Mouse (Mus musculus) gastrocnemius, postnatal 36 days (tissue): ENCODE measurements around the gene Cd300lf. TPM values are rescaled to one million over a fixed set of nuclear protein-coding genes. Genes with fewer than 3 reads are reported as not detected.

Experiments used
- DNase-seq, 2 experiments: peaks; one replicate each; pipeline ENCODE4 v3.0.0; 2022
- intact Hi-C: fragments of 180-260 bp; cut with DNase I; formaldehyde crosslinking; loops from one replicate; pipeline ENCODE4 v1.15.1; 2025
- long read RNA-seq, 2 experiments: library from polyadenylated mRNA; stranded (forward); transcript quantifications; one replicate each; pipeline ENCODE4 v2.0.0; 2021
- total RNA-seq, 2 experiments: library from RNA; stranded (reverse); gene quantifications; 2 replicates each; pipeline ENCODE4 v1.2.3; 2021

The Cd300lf gene
- not detected for total RNA-seq
- long read RNA-seq, experiment 1: 0 reads
- long read RNA-seq, experiment 2: 0 reads

DNA sequence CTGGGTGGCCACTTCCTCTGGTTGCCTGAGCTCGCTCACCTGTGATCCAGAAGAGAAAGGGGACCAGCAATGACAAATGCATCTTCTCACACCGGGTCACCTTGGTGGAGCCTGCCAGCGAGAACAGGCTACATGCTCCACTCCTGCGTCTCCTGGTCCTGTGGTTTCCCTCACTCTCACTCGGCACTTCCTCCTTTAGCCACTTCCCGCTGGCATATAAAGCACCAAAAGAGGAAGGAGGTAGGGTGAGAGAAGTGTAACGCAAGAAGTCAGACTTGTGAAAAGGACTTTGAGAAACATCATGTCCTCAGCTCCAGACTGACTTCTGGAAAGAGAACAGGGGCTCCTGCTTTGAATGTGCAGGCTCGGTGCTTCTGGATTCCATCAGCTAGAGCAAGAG lies at the start of gene Cd300lf:
Gene Cd300lf (minus strand): TSS at position 193 of the 400 bp plus-strand sequence.
- DNase-seq: no peak
- intact Hi-C loops: no loop called here

DNA sequence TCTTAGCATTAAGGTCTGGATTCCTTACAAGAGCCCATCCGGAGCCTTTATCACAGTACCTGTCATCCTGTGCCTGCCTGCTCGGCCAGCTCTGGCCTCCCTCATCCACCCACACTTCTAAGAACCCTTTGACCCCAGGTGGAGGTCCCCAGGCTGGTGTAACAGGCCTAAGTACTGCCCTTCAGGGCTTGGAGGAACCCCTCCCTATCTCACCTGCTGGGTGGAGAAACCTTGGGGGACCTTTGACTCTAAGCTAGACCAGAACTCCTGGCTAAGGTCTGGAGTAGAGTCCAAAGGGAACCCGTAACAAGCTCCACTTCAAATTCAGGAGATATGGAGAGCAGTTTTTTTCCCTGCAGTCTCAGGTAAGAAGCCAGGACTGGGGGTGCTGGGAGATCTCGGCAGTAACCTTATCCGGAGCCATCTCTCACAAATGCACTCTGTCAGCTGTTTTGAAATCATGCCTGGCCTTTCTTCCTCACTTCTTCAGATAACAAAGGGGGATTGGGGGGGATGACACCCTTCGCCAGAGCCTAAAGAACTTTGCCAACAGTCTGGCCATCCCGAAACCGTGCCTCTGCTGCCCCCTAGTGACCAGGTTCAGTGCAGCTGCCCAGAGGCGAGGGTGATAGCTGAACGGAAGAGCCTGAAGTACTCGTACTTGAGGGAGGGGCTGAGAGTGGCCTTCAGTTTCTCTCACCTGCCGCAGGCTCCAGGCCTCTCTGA lies 48.3 kb upstream of the Cd300lf start:
- DNase-seq: peak; percentile 75 to 77
- intact Hi-C loops: loop anchor here (1.0 kb wide), 1 partner anchor 21 kb away; no protein-coding TSS in a partner anchor

DNA sequence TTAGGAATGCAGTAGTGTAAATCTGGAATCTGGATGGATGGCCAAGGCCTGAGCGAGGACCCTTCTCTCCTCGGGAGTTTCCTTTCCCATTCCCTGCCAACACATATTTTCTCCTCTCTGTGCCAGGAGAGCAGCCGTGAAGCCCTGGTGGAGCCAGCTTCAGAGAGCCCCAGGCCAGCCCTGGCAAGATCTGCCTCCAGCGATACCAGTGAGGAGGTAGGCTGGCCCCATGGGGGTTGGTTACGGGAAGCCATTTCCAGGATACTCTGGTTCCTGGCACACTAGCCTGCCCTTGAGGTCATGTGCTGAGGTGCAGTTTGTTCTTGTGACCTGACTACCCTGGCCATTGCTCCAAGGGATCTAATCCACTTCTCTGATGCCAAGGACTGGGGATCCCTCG lies 46.1 kb upstream of the Cd300lf start:
- no peak for DNase-seq
- intact Hi-C loops: no loop called here

DNA sequence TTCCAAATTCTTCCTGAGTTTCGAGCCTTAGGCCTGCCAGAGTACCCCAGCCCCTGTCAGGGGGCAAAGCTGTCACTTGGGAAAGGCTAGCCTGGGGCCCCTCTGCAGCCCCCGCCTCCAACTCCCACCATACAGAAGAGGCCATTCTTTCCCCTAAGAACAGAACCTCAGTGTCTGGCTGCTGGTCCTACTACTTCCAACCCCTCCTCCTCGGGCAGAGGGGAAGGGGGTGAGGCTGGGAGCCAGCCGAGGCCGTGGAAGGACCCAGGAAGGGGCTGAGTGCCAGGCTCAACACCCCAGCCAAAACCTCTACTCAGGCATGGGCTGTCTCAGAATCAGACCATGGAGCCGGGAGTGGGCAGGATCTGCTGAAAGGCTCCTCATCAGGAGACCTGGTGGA lies 45.4 kb upstream of the Cd300lf start:
- no peak for DNase-seq
- intact Hi-C loops: no loop called here

DNA sequence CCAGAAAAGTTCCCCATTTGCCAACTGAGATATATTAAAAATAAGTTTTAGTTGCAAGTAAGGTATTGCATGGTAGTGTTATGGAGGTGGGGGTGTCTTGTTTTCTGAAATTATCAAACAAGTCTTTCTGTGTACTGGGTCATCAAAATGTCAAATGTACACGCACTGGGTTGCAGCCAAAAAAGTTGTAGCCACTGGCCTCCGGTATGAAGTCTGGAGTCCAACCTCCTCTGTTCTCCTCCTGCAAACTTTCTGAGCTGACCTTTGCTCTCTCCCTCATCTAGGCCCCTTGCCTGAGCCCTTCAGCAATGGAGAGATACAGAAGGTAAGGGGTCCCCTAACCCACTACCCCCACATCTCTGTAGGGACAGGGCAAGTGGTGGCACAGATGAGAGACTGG lies 45.0 kb upstream of the Cd300lf start:
- DNase-seq: no peak
- intact Hi-C loops: no loop called here

- no peak for DNase-seq
- intact Hi-C loops: no loop called here
These were observed 43.9 kb upstream of the Cd300lf start for GRCm38 (mm10) chr11:115177559-115178195.

DNA sequence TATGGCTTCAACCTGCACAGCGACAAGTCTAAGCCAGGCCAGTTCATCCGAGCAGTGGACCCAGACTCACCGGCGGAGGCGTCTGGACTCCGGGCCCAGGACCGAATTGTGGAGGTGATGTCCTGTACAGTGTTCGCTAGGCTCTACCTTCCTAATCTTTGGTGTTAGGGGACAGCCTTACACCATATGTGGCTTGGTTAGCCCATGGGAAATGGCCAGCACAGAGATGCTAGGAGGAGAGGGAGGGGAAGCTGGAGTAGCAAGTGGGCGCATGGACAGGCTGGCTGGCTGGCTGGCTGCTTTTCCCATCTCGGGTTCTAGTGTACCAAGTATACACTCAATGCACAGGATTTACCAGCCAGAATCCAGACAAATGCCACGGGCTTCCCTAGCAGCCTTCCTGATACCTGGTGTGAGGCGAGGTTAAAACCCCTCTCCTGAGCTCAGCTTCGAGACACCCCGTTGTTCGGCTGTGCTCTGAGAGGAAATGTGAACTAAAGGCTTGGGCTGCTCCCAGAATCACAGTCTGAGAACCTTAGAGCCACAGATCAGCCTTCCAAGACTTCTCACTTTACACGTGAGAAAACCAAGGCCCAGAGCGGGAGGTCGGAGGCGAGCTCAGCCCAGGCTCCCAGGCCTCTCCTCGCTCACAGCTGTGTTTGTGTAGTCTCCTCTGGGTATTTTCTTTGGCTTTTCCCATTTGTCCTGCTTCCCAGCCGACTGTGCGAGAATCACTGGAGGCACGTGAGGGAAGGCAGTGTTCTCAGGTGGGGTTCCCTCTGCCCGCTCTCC lies 42.8 kb upstream of the Cd300lf start:
- no peak for DNase-seq

GRCm38 (mm10) chr11:115173549-115174339 lies 40.0 kb upstream of the Cd300lf start:
- DNase-seq: no peak
- intact Hi-C loops: no loop called here

More for the DNA sequence above, 42.8 kb upstream of the Cd300lf start:
- intact Hi-C loops: no loop called here

GRCm38 (mm10) chr11:115172825-115173287 lies 39.1 kb upstream of the Cd300lf start:
- intact Hi-C loops: no loop called here
- DNase-seq: no peak

DNA sequence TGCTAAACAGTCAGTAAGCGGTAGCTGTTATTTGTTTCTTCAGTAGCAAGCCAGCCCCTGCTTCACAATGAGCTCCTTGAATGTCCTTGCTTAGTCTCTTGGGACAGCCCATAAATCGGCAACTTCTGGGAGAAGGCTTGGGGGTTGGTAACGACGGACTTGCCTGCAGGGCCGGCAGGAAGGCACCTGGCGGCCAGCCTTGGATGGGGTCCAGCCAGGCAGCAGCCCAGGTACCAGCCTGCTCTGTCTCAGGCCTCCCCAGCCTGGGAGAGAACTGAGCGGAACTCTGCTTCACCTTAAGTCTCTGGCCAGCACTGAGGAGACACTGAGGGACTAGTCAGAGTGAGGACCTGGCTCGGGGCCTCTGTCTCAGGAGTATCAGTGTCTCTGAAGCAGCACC lies 37.3 kb upstream of the Cd300lf start:
- no peak for DNase-seq
- intact Hi-C loops: no loop called here

GRCm38 (mm10) chr11:115169430-115169829 lies 35.6 kb upstream of the Cd300lf start:
- intact Hi-C loops: no loop called here

DNA sequence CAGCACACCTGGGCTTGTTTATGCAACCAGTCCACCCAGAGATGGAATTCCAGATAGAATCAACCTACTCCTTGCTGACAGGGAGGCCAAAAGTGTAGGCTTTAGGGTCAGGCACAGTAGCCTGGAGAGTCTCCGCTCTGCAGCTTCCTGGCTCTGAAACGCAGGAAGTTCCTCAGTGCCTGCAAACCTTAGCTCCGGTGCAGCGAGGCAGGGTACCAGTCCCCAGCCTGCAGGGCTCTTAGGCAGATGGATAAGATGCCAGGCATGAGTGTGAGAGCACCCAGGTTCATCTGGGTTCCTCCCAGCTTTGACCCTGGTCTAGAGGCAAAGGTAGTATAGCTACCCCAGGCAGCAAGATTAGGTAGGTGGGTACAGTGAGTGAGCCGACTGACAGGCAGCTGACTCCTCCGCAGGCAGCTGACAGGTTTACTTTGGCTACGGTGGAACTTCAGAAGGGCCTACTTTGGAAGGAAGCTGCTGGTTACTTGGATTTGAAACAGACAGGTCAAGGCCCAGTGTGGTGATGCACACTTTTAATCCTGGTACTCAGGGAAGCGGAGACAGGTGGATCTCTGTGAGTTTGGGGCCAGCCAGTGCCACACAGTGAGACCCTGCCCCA lies 33.9 kb upstream of the Cd300lf start:
- intact Hi-C loops: no loop called here

More at GRCm38 (mm10) chr11:115169430-115169829, 35.6 kb upstream of the Cd300lf start:
- no peak for DNase-seq

DNA sequence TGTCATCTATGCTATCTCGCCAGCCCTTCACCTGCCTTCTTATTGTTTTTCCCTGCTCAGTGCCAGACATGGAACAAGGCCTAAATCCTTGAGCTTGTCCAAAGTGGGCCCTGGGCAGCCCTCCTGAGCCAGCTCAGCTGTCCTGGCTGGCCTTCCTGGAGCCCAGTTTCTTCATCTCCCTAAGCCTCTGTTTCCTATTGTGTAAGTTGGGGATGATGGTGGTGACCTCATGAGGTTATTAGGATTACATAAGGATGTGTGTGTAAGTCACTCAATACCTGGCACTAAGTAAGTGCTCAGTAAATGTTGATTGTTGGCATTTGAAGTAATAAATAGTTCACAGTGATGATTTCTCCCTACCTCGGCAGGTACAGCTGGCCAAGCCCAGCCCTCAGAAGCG lies 33.0 kb upstream of the Cd300lf start:
- intact Hi-C loops: no loop called here
- no peak for DNase-seq

More for the DNA sequence above, 33.9 kb upstream of the Cd300lf start:
- DNase-seq: no peak

- intact Hi-C loops: no loop called here
- DNase-seq: peak in 1 of 2 experiments; percentile 15
These were observed 31.2 kb upstream of the Cd300lf start for GRCm38 (mm10) chr11:115164976-115165374.

GRCm38 (mm10) chr11:115164341-115164975 lies 30.7 kb upstream of the Cd300lf start:
- intact Hi-C loops: no loop called here
- peak in 1 of 2 experiments; percentile 12 for DNase-seq

DNA sequence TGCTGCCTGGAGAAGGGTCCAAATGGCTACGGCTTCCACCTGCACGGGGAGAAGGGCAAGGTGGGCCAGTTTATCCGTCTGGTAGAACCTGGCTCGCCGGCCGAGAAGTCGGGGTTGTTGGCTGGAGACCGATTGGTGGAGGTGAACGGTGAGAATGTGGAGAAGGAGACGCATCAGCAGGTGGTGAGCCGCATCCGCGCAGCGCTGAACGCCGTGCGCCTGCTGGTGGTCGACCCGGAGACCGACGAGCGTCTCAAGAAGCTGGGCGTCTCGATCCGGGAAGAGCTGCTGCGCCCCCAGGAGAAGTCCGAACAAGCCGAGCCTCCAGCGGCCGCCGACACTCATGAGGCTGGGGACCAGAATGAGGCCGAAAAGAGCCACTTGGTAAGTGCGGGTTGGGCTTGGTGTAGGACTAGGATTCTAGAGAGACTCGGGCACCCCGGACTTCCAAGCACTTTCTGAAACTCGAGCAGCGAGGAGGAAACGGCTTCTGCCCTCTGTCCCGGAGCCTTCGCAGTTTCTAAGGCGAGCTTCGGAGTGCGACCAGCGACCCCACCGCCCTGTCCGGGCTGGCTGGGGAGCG lies 29.9 kb upstream of the Cd300lf start:
- no peak for DNase-seq
- intact Hi-C loops: no loop called here

DNA sequence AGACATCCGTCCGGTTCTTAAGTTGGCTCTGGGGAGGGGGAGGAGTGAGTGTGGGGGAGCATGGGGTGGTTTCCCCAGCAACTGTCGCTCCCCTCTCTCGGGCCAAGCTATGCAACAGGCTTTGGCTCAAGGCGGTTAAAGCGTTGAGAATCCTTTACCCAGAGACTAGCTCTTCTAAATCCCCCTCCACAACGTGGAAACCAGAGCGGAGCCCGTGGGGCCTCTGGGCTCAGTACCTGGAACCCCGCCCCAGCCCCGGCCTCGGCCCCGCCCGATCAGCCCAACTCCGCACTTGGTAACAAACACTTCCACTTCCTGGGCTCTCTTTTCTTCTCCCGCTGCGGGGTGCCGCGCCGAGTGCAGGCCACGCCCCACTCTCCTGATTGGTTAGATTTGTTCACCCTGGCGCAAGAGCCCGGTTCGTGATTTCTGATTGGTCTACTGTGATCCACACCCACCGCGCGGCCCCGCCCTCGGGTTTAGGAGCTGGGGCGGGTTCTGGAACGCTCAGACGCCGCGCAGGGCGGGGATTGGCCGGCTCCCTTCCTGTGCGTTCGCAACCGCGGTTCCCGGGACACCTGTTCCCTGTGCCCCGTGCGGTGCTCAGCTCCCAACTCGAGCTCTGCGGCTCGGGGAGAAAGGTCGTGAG lies 29.2 kb upstream of the Cd300lf start, which contains the start of gene Slc9a3r1:
Gene Slc9a3r1 (plus strand): TSS at position 510 of the 649 bp plus-strand sequence.
- intact Hi-C loops: no loop called here
- peak; percentile 97 to 99 for DNase-seq

DNA sequence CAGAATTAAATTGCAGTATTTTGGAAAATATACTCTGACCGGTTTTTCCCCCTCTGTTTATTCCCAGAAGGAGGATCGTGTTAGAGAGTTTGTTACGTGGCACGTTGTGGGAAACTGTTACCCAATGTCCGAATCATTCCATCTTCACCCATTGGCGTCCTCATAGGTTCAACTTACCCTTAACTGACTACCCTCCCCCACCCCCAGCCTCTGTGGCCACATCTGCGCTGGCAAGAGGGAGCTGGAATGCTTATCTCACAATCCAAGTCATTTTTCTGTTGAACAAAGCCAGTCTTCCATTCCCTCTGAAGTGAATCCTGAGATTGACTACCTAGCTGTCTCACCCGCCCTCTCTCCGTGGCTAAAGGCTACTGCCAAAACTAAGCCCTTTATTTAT lies 28.4 kb upstream of the Cd300lf start:
- intact Hi-C loops: no loop called here
- no peak for DNase-seq
